Mouse (Mus musculus): ENCODE results near the gene Mier3. TPM values are rescaled to one million over a fixed set of nuclear protein-coding genes. Genes with fewer than 3 reads are reported as not detected.
"Not testable (repeated sequence)": the region's sequence is repeated elsewhere in the genome, so short reads cannot be mapped to it uniquely, and the experiment has no call there.

Mier3 gene
- polyA plus RNA-seq, 1 experiment from 2014 or later, result 22.2 TPM

- DNase-seq (ENCODE audit: low spot score), result no peak
- Histone ChIP-seq H3K4me1 (peaks cover 8% of the 10 kb centered on the region), H3K4me3 (no peak overlapping the region), H3K27me3 (replicated peaks; ENCODE audit: low read depth, poor library complexity, severe bottlenecking) (no peaks in the 10 kb centered on the region), H3K27ac (replicated peaks) (no peak overlapping the region), H3K9me3 (no peaks in the 10 kb centered on the region), H3K36me3 (replicated peaks) (no peaks in the 10 kb centered on the region)
- 81% methylated on average over 8 of the region's 8 CpGs for WGBS
Observed at GRCm38 (mm10) chr13:111659430-111659829, 21.3 kb upstream of the Mier3 start.

- Histone ChIP-seq H3K27me3 (replicated peaks; ENCODE audit: low read depth, poor library complexity, severe bottlenecking) (no peaks in the 10 kb centered on the region), H3K9me3 (no peaks in the 10 kb centered on the region), H3K4me3 (no peak overlapping the region), H3K27ac (replicated peaks) (no peak overlapping the region), H3K4me1 (peaks cover 8% of the 10 kb centered on the region), H3K36me3 (replicated peaks) (no peaks in the 10 kb centered on the region)
- WGBS, result 78% methylated on average over 13 of the region's 13 CpGs
- no peak for DNase-seq (ENCODE audit: low spot score)
Observed at GRCm38 (mm10) chr13:111660072-111660471, 20.7 kb upstream of the Mier3 start.

DNA sequence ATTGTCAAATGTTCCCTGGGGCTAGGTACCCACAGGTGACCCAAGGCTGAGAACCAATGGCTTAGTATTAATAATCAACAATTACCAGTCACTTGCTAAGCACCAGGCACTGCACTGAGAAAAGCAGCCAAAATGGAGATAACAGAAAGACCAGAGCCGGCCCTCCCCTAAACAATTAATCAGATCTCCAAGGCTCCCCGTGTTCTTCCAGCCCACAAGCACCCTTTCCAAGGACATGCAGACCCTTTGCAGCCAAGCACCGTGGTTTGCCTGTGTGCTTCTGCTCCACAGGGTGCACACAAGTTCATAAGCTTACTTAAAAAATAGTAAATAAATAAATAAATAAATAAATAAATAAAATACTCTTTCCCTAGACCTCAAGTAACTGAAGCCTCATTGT, 20.2 kb upstream of the Mier3 start:
- 88% methylated on average over 3 of the region's 3 CpGs for WGBS
- no peak overlapping the region for H3K4me3 ChIP-seq
- H3K27ac ChIP-seq (replicated peaks), result no peak overlapping the region
- no peaks in the 10 kb centered on the region for H3K9me3 ChIP-seq
- no peak for DNase-seq (ENCODE audit: low spot score)
- peaks cover 8% of the 10 kb centered on the region for H3K4me1 ChIP-seq
- H3K36me3 ChIP-seq (replicated peaks), result no peaks in the 10 kb centered on the region
- H3K27me3 ChIP-seq (replicated peaks; ENCODE audit: low read depth, poor library complexity, severe bottlenecking), result no peaks in the 10 kb centered on the region

- no peak overlapping the region for H3K27ac ChIP-seq (replicated peaks)
- no peak for DNase-seq (ENCODE audit: low spot score)
- H3K9me3 ChIP-seq, result no peaks in the 10 kb centered on the region
- H3K36me3 ChIP-seq (replicated peaks), result no peaks in the 10 kb centered on the region
- H3K27me3 ChIP-seq (replicated peaks; ENCODE audit: low read depth, poor library complexity, severe bottlenecking), result no peaks in the 10 kb centered on the region
- H3K4me1 ChIP-seq, result no peaks in the 10 kb centered on the region
- H3K4me3 ChIP-seq, result no peak overlapping the region
- 94% methylated on average over 7 of the region's 7 CpGs for WGBS
Observed at GRCm38 (mm10) chr13:111668016-111668415, 12.8 kb upstream of the Mier3 start.

DNA sequence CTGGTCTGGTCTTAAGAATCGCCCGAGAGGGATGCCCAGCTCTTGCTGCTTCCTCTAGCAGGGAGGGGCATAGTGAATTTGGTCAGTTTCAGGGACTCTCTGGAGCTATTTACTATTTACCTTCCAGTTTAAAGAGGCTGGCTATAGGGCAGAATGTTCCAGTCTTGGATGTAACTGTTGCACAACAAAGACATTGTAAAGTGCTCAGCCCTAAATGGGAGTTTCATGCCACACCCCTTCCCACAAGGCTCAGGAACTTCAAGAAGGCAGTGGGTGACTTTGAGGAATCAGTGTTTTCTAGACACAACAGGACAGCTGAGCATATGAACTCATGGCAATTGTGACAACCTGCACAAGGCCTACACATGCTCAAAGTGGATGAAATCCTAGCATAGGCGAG, 3.9 kb upstream of the Mier3 start:
- Histone ChIP-seq H3K27ac (replicated peaks) (no peak overlapping the region), H3K4me1 (no peaks in the 10 kb centered on the region), H3K27me3 (replicated peaks; ENCODE audit: low read depth, poor library complexity, severe bottlenecking) (no peaks in the 10 kb centered on the region), H3K9me3 (peaks cover 11% of the 10 kb centered on the region; the same call in 1 of the 2 replicates), H3K36me3 (replicated peaks) (no peaks in the 10 kb centered on the region), H3K4me3 (no peak overlapping the region)
- 84% methylated on average over 3 of the region's 3 CpGs for WGBS
- no peak for DNase-seq (ENCODE audit: low spot score)

- 45% methylated on average over 5 of the region's 5 CpGs for WGBS
- Histone ChIP-seq H3K9me3 (no peaks in the 10 kb centered on the region), H3K27ac (replicated peaks) (no peak overlapping the region), H3K4me1 (peaks cover 13% of the 10 kb centered on the region), H3K4me3 (no peak overlapping the region), H3K36me3 (replicated peaks) (no peaks in the 10 kb centered on the region), H3K27me3 (replicated peaks; ENCODE audit: low read depth, poor library complexity, severe bottlenecking) (peaks cover 20% of the 10 kb centered on the region)
- no peak for DNase-seq (ENCODE audit: low spot score)
Observed at GRCm38 (mm10) chr13:111684056-111684625, 3.4 kb downstream of the Mier3 start.

- under 1% methylated on average over 86 of the region's 86 CpGs for WGBS
- Histone ChIP-seq H3K27ac (replicated peaks) (peak overlapping the region; percentile 98), H3K4me3 (peak overlapping the region; percentile 98), H3K36me3 (replicated peaks) (peaks cover 13% of the 10 kb centered on the region), H3K9me3 (no peaks in the 10 kb centered on the region), H3K4me1 (peaks cover 13% of the 10 kb centered on the region), H3K27me3 (replicated peaks; ENCODE audit: low read depth, poor library complexity, severe bottlenecking) (peaks cover 20% of the 10 kb centered on the region)
- peak; percentile 93 for DNase-seq (ENCODE audit: low spot score)
Observed at GRCm38 (mm10) chr13:111685751-111686462, 5.1 kb downstream of the Mier3 start.

DNA sequence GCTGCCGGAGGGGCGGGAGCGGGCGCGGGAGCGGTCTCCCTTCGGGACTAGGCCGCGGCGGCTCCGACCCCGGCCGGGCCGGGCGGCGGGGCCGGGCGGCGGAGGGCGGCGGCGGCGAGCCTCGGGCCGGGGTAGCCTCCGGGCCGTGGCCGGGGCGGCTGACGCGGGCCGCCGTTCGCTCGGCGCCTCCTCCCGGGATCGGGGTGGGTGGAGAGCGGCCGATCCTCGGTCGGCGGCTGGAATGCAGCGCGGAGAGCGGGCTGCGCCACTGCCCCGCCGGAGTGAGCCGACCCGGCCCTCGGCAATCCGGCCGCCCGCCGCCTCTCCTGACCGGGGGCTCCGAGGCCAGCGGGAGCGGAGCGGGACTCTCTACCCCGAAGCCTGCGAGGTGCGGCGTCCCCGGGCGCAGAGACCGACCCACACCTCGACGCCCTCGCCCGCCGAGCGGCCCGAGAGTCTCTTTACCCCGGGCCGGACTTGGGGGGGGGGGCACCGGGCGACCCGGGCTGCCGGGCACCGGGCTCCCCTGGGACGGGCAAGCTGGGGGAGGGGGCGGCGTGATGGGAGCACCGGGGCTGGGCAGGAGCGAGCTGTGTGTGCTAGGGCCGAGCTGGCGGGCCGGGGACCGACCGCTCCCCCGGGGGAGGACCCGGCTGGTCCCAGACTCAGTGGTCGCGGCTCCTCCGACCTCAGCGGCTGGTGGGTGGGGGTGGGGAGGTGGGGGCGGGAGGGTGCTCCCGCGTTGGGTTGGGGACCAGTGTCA, 5.9 kb downstream of the Mier3 start:
- no peaks in the 10 kb centered on the region for H3K9me3 ChIP-seq
- H3K4me1 ChIP-seq, result peaks cover 13% of the 10 kb centered on the region
- H3K36me3 ChIP-seq (replicated peaks), result peaks cover 21% of the 10 kb centered on the region
- H3K4me3 ChIP-seq, result peak overlapping the region; percentile 98
- peak; percentile 67 for DNase-seq (ENCODE audit: low spot score)
- peaks cover 20% of the 10 kb centered on the region for H3K27me3 ChIP-seq (replicated peaks; ENCODE audit: low read depth, poor library complexity, severe bottlenecking)
- peak overlapping the region; percentile 98 for H3K27ac ChIP-seq (replicated peaks)
- WGBS, result under 1% methylated on average over 100 of the region's 101 CpGs

- DNase-seq (ENCODE audit: low spot score), result peak; percentile 82
- under 1% methylated on average over 35 of the region's 35 CpGs for WGBS
- Histone ChIP-seq H3K36me3 (replicated peaks) (peaks cover 27% of the 10 kb centered on the region), H3K27ac (replicated peaks) (peak overlapping the region; percentile 98), H3K9me3 (no peaks in the 10 kb centered on the region), H3K4me3 (peak overlapping the region; percentile 98), H3K4me1 (peaks cover 13% of the 10 kb centered on the region), H3K27me3 (replicated peaks; ENCODE audit: low read depth, poor library complexity, severe bottlenecking) (peaks cover 20% of the 10 kb centered on the region)
Observed at GRCm38 (mm10) chr13:111687285-111687781, 6.6 kb downstream of the Mier3 start.

DNA sequence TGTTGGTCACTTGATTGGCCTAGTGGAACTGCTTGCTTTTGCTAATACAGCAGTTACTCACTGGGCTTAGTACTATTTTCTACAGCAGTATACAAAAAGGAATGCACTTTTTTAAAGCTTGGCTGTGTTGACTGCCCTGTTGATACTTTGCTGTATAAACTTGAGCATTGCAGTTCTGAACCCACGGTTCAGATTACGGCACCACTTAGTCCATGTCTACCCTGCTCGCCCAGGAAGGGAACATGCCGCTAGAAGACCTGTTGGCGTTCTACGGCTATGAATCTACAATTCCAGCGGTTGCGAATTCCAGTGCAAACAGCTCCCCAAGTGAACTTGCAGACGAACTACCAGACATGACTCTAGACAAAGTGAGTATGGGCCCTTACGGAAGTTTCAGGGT, 22.6 kb downstream of the Mier3 start:
- no peak for DNase-seq (ENCODE audit: low spot score)
- no peak overlapping the region for H3K4me3 ChIP-seq
- no peaks in the 10 kb centered on the region for H3K27me3 ChIP-seq (replicated peaks; ENCODE audit: low read depth, poor library complexity, severe bottlenecking)
- no peak overlapping the region for H3K27ac ChIP-seq (replicated peaks)
- H3K4me1 ChIP-seq, result no peaks in the 10 kb centered on the region
- H3K36me3 ChIP-seq (replicated peaks), result peaks cover 79% of the 10 kb centered on the region
- 95% methylated on average over 10 of the region's 10 CpGs for WGBS
- no peaks in the 10 kb centered on the region for H3K9me3 ChIP-seq

GRCm38 (mm10) chr13:111703952-111704351, 23.2 kb downstream of the Mier3 start:
- DNase-seq (ENCODE audit: low spot score); H3K4me3 ChIP-seq; H3K27ac ChIP-seq (replicated peaks); H3K9me3 ChIP-seq; H3K4me1 ChIP-seq; H3K27me3 ChIP-seq (replicated peaks; ENCODE audit: low read depth, poor library complexity, severe bottlenecking): not testable (repeated sequence)
- peaks cover 84% of the 10 kb centered on the region for H3K36me3 ChIP-seq (replicated peaks)
- 94% methylated on average over 4 of the region's 4 CpGs for WGBS

DNA sequence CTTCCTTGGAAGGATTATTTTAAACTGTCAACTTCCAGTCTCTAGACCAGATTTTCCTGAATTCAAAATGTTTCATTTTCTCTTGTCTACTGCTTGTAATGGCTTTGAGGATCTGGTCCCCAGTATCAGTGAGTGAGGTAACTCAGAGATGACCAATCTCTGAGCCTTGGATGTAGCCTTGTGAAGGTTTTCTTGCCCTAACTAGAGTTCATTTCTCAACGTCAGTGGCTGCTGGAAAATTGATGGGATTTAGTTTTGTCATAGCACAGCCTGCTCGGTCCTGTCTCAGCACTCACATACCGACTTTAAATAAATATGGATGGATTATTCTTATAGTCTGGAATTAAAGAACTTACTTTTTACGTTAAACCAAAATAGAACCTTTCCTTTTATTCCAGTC, 29.8 kb downstream of the Mier3 start:
- H3K27me3 ChIP-seq (replicated peaks; ENCODE audit: low read depth, poor library complexity, severe bottlenecking), result no peaks in the 10 kb centered on the region
- H3K4me1 ChIP-seq, result no peaks in the 10 kb centered on the region
- DNase-seq (ENCODE audit: low spot score), result no peak
- H3K27ac ChIP-seq (replicated peaks), result no peak overlapping the region
- no peak overlapping the region for H3K4me3 ChIP-seq
- peaks cover 100% of the 10 kb centered on the region for H3K36me3 ChIP-seq (replicated peaks)
- H3K9me3 ChIP-seq, result no peaks in the 10 kb centered on the region
- WGBS, result 90% methylated on average over 4 of the region's 4 CpGs

Data from embryonic facial prominence, embryonic 10.5 days (tissue).